Mouse (Mus musculus): ENCODE data around the gene Il17a.
"Not testable (repeated sequence)": the region's sequence is repeated elsewhere in the genome, so short reads cannot be mapped to it uniquely, and the experiment has no call there.

Gene Il17a

GRCm38 (mm10) chr1:20730903-20731302 lies at the start of gene Il17a:
TSS of gene Il17a (plus strand) at chr1:20730905.
- DNase-seq (ENCODE audit: low spot score): no peak

DNA sequence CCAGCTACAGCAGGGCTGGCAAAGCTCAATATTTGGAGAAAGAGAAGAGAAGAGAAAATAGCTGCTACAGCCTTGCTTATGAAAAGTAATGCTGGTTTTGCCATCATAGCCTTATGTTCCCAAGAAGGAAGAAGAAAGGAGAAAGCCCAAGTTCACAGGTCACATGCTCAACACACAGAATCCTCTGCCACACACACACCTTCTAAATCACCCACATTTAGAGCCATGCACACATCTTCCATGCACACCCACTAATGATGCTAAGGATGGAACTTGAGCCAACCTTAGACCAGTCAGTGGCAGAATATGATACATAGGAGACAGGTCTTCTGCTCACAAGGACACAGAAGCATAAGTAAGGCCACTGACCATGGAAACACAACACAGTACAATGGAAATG lies 47.9 kb upstream of the Il17a start:
- DNase-seq (ENCODE audit: low spot score): no peak

- no peak for DNase-seq (ENCODE audit: low spot score)
Measured at GRCm38 (mm10) chr1:20683386-20683785, 47.3 kb upstream of the Il17a start.

DNA sequence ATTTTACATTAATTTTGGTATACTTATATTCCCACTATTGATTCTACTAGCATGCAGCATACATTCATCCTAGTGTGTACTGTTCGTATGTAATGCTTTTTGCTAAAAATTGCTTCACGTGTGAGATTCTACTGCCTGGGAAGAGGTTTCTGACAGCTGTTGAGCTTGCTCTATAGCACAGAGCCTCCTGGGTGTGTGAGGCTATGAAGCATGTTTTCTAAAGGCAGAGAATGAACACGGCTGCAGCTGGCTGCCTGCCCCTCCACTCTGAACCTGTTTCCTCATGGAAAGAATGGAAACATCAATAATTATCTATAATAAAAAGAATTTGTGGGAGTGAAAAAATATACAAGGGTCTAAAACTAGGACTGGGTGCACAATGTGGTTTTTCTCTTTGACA lies 46.9 kb upstream of the Il17a start:
- DNase-seq (ENCODE audit: low spot score): no peak

DNA sequence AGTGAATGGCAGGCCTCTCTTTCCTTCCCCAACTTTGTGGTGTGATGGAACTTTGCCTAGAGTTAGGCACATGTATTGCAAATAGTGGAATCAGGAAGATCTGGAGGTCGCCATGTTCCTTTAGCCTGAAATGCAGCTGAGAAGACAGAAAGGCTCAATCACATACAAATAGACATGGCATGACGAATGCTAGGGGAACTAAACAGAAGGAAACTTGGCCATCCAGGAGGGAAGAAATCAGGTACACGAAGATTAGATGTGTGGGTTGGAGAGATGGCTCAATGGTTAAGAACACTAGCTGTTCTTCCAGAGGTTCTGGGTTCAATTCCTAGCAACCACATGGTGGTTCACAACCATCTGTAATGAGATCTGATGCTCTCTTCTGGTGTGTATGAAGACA lies 46.3 kb upstream of the Il17a start:
- DNase-seq (ENCODE audit: low spot score): no peak

DNA sequence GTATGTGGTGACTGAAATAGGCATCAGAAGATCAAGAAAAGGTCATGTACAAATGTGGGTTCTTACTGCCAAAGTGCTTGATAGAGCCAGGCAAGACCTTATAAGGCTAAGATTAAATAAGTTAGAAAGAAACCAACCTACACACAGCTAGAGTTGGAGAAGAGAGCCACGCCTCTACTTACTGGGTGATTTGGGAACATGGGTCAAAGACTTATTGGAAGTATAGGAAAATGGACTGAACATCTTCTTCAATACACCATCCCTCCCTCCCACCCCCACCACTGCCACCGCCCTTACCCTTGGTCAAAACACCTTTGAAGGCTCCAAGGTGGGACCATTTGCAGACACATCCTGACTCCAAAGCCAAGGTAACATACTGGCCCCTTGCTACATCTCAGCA lies 45.3 kb upstream of the Il17a start:
- no peak for DNase-seq (ENCODE audit: low spot score)

GRCm38 (mm10) chr1:20685907-20686306 lies 44.8 kb upstream of the Il17a start:
- DNase-seq (ENCODE audit: low spot score): no peak

GRCm38 (mm10) chr1:20691336-20691735 lies 39.4 kb upstream of the Il17a start:
- no peak for DNase-seq (ENCODE audit: low spot score)

GRCm38 (mm10) chr1:20693634-20694313 lies 36.9 kb upstream of the Il17a start:
- DNase-seq (ENCODE audit: low spot score): no peak

DNA sequence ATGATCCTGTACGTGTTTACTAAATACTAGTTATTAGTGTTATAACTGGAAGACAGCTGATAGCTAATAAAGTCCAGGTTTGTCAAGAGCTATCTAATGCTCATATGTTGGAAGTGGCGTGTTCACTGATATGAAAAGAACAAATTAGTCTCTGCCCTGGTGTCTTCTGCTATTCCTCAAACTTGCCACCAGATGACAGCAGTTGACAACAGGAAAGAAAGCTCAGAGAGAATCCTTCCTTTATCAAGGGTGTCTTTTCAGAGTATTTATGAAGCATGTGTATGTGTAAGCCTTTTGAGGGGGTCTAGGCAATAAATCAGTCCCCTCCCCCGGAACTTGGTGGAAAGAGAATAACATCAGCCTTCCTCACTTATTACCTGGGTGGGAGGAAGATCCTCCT lies 30.7 kb upstream of the Il17a start:
- no peak for DNase-seq (ENCODE audit: low spot score)

- DNase-seq (ENCODE audit: low spot score): no peak
Measured at GRCm38 (mm10) chr1:20736572-20736971, 5.9 kb downstream of the Il17a start.

DNA sequence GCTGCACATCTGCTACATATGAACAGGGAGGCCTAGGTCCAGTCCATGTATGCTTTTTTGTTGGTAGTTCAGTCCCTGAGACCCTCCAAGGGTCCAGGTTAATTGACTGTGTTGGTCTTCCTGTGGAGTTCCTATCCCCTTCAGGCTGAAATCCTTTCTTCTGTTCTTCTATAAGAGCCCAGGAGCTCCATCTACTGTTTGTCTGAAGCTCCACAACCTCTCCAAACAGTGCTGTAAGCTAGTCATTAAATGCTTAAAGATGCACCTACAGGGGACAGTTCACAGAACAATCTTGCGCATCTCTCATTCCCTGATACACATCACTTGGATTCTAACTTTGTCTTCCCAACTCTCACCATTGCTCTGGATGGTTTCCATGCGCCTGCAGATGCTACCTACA lies 7.8 kb downstream of the Il17a start:
- no peak for DNase-seq (ENCODE audit: low spot score)

DNA sequence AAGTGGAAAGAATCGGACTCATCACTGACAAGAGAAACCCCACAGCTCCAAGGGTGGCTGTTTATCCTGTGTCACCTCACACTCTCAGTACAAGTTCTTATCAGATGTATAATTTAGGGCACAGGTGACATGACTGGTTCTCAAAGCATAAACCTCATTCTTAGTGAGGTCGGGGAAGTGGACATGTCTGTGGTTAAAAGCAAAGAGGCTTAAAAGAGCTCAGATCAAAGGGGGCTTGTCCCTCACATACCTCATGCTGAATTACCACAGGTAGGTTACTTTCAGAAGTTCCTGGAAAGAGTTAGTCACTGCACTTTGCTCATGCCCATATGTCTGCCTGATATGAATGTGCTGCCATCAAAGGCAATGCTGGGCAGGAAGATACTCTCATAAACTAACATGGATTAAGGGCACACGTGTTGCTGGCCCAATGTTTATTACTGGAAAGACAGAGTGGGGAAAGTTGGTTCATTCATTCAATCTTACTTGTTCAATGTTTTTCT lies 9.8 kb downstream of the Il17a start:
- DNase-seq (ENCODE audit: low spot score): no peak

GRCm38 (mm10) chr1:20754439-20754838 lies 23.7 kb downstream of the Il17a start:
- DNase-seq (ENCODE audit: low spot score): no peak

DNA sequence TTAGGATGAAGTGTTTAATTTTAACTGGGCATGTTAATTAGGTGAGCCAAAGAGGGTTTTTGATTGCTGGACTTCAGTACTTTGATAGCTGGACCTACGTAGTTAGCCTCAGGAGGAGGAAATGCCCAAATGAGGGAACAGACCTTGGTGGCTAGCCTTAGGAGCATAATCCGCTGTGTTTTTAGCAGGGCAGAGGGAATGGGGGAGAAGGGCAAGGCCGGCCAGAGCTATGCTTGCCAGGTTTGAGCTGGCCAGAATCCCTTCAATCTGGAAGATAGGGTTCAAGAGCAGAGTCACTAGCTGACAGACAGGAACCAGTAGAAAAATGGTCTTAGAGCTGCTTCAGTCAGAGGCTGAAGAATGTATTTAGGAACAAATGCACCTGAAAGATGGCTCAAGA lies 26.9 kb downstream of the Il17a start:
- DNase-seq (ENCODE audit: low spot score): no peak

GRCm38 (mm10) chr1:20759799-20760198 lies 29.1 kb downstream of the Il17a start:
- no peak for DNase-seq (ENCODE audit: low spot score)

DNA sequence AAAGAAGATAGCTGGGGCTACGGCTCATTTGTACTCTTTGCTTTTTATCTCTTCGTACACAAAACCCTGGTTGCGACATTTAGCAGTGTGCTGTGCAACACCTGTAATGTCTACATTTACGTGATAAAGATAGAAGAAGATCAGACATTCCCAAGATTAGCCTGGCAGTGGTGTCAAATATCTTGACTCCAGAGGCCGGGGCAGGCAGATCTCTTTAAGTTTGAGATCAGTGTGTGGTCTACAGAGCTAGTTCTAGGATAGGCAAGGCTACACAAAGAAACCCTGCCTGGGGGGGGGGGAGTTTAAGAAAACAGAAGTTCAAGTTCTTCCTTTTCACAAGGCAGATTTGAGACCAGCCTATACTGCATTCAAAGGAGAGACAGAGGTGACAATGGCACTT lies 29.6 kb downstream of the Il17a start:
- DNase-seq (ENCODE audit: low spot score): no peak

DNA sequence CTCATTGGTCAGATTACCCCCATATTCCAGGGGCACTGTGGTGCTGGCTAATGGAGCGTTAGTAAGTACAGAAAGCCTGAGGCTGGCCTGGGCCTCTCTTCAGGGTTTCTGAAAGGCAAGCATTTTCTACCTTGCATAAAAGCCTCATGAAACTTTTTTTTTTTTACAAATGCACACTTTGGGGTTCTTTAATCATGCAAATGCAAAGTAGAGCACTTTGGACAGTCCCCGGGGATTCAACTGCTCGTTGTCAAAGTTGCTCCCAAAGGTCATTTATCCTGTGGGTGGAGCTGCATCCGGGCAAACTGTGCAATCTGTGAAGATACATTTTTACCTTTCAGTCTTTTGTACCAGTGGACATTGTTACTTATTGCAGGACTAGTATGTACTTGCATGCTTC lies 30.7 kb downstream of the Il17a start:
- no peak for DNase-seq (ENCODE audit: low spot score)

DNA sequence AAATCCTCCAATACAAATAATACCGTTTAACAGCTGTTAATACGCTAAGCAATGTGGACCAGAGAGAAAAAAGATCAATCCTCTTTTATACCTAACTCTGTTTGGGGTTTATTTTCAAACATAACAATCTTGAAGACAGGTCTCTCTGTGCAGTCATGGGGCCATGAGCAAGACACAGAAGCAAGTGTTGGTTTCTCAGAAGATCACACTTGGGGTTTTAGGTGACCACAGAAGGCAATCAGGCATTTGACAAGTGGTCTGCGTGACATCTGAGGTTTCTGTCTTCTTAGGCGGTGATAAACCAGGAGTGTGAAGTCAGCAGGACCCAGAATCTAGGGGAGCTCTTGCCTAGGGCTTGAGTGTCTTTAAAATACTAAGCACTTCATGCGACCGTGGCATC lies 35.8 kb downstream of the Il17a start:
- DNase-seq (ENCODE audit: low spot score): no peak

DNA sequence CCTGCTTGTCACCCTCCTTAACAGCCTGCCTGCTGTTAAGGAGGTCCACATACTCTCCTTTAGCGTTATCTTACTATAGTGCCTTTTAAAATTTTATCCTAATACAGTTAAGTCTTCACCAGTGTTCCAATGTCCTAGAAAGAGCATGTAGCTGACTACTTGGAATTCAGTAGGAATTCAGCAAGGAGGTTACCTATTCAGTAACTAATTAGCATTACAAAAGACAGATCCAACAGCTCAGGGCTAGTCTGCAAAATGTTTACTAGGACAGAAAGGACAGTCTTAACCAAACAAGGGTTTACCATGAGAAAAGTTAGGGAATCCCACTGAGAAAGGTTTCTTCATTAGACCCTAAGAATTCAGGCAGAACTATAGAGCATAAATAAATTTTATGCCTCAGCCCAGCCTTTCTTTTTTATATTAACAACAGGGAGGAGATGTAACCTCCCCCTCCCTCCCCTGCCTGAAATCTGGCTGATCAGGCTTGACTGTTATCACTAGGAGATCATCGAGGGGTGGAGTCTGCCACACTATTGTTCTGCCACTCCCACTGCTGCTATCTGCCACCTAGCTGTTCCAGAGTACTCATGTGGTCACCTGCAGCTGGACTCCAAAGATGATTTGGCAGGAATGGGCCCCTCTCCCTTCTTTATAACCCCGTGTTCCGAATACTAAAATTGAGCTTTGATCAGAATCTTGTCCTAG lies 43.5 kb downstream of the Il17a start:
- DNase-seq (ENCODE audit: low spot score): not testable (repeated sequence)

DNA sequence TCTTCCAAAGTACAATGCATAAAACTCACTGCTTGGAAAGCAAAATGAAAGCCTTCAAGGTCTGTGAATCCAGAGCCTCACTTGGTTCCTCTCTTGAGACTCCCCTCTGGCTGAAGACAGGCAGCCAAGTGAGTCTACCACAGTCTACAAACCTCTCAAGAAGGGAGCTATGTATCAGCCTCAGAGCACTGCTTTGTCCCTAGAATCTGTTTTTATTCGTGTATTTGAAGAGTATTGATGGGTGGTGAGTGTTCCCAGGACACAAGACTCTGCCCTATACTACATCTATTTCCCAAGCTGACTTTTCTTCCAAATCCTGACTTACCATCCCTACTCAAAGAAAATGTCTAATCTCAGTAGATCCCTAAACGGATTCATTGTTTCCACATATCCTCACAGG lies 47.7 kb downstream of the Il17a start:
- DNase-seq (ENCODE audit: low spot score): no peak
